Mouse (Mus musculus): ENCODE data around the gene Ranbp17.

Gene Ranbp17

DNA sequence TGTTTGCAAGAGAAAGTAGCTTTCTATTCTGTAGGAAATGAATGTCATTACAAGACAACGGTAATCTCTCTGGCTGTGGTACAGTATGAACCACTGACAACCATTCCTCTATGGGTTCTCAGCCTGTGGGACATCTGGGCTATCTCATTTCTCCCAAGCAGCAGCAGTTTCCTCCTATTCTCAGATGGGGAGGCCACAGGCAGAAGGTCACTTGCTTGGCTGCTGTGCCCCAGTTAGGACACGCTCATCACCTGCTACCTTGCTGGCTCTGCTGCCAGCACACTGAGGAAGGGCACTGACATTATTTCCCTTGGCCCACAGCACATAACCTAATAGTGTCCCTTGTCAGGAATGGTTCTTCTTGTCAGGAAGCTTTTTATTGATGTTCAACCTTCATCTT, 285.4 kb downstream of the Ranbp17 start:
- no peak for DNase-seq

DNA sequence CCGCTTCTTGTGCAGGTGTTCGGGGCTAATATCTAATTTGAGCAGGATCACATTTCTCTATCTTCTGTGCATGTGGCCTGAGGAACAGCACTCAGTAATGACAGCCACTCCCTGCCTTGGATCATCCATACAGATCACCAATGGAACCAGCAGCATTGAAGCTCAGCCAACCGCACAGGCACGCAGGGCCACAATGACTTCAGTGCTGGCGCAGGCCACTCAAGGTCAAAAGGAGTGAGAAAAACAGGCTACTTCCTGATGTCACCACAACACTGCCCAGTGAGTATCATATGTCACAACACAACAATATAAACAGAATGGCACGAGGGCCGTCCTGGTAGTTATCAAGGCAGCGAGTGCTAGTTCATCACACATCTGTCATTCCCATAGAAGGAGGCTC, 287.0 kb downstream of the Ranbp17 start:
- DNase-seq, result no peak

- no peak for DNase-seq
Measured at GRCm38 (mm10) chr11:33221566-33222365, 291.8 kb downstream of the Ranbp17 start.

DNA sequence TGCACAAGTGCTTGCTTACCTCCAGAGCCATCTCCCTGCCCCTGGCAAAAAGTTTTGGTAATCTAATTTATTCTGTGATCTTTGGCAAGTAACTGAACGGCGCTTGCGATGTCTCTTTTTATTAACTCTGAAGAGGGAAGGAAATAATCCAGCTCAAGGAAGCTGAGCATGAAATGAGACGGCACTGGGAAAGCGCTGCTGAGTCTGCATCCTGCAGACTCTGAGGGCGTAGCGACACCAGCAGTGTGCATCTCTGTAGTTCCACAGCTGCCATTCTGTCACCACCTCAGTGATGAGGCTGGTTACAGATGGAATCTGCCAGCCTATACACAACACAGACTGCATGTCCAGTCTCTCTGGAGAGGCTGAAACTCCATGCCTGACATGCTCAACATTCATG, 292.8 kb downstream of the Ranbp17 start:
- DNase-seq, result no peak

GRCm38 (mm10) chr11:33217384-33218079, 296.0 kb downstream of the Ranbp17 start:
- no peak for DNase-seq

DNA sequence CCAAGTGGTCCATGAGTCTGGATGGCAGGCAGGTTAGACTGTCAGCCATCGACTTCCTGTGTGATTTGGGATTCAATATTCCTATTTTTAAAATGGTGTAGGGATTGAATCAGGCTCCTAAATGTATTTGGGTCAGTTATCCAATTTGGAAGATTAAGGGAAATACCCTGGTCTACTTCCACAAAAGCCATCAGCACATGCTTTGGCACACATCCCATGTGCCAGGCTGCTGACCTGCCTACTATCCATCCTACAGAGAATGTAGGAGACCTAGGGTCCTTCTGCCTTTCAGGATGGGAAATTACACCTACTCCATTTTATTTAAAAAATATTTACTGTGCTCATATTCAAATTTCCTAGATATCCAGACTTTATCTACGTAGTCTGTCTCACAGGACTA, 306.1 kb downstream of the Ranbp17 start:
- DNase-seq, result no peak

DNA sequence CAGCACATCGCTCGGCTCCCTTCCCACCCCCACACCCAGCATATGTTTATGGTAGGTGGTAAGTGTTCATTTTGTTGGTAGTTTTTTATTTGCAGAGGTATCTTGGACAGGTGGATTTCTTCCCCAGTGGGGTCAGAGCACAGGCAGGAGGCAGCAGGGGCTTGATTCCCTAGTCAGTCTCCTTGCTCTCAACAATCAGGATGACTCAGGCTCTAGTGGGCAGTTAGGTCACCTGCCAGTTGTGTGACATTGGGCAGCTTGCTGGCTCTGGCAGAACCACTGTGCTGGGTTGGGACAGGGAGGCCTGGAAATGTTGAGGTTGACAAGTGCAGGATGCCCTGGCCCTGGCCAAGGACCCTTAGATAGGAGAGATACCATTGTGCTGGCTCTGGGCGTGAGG, 308.6 kb downstream of the Ranbp17 start:
- DNase-seq, result peak in 1 of 2 experiments; percentile 6

DNA sequence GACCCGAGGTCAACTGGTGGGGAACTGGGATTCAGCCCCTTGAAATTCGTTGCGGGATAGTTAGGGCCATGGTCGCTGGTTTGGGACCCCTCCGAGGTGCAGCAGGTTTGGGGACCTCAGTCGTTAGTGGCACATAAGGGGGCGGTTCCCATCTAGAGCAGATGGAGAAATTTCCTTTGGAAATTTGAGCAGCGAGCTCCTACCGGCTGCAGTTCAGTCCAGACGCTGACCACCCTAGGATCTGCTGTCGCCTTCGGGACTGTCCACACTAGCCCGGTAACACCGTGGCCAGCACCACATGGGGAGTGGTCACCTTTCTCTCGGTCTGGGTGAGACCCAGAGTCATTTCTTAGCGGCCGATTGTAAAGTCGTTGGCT, 309.2 kb downstream of the Ranbp17 start:
- DNase-seq, result no peak

GRCm38 (mm10) chr11:33203383-33204328, 309.9 kb downstream of the Ranbp17 start, which contains the start of gene Tlx3:
Gene Tlx3 (minus strand): TSS chr11:33203589.
- peak in 1 of 2 experiments; percentile 3 for DNase-seq

DNA sequence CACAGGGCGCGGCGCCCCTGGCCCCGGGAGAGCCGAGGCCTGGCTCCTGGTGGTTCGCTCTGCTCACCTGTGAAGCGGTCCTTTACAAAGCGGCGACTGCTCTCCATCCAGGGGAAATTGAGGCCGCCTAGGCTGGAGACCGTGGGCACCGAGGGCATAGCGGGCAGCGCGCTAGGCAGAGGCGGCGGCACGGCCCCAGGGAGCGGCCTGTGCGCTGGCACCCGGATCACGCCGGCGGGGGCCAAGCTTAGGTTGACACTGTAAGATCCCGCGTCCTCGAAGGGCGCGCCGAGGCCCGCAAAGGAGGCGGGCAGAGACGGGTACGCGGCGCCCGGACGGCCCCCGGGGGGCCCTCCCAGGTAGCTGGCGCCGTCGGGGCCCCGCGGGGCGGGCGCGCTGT, 310.6 kb downstream of the Ranbp17 start:
- no peak for DNase-seq

- peak in 1 of 2 experiments; percentile 3 for DNase-seq
Measured at GRCm38 (mm10) chr11:33202296-33202695, 311.2 kb downstream of the Ranbp17 start.

DNA sequence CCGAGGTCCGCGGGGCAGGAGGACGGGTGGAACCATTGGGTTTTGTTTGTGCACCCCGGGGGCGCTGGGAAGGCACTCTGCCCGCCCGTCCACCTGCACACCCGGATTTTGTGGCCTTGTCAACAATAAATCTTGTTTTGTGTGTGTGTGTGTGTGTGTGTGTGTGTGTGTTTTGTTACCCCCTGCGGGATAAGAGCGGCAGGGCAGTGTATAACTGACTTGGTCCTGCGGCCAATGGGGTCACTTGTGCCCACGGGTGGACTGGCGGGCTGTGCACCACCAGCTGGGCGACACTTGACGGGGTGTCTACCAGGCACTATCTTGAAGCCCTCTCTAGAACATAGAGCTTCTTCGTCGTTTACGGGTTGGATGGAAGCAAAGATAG, 311.9 kb downstream of the Ranbp17 start:
- DNase-seq, result peak in 1 of 2 experiments; percentile 7

DNA sequence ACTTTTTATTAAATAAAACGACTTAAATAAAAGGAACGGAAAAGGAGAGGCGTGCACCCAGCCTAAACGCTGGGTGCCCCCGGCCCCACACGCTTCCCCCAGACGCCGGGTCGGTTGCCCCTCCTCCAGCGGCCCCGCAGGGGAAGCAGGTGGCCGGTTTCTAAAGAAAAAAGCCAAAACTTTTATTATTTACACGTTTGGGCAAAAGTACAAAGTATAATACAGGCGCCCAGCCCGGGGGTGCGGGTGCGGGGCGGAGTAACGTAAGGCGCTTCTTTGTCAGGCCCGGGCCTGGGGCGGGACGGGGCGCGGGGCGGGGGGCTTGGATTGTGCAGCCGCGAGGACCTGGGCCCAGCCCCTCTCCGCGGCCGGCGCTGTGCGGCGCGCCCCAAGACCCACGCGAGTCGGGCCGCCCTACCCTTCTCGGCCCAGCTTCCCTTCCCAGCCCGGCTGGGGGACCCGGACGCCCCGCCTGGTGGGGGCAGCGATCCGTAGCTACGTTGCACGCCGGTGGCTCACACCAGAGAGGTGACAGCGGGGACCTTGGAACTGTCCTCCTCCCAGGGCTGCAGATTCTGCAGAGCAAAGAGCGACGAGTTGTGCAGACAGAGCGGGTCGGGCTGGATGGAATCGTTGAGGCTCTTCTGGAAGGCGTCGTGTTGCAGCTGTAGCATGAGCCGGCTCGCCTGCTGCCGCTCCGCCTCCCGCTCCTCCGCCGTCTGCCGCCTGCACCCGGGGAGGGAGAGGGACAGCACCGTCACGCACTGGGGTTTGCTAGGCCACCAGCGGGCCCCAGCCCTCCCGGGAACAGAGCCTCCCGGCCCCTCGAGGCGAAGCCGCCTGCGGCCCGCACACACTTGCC, 312.6 kb downstream of the Ranbp17 start:
- peak; percentile 15 to 30 for DNase-seq

GRCm38 (mm10) chr11:33199906-33200763, 313.4 kb downstream of the Ranbp17 start:
- peak in 1 of 2 experiments; percentile 6 for DNase-seq

DNA sequence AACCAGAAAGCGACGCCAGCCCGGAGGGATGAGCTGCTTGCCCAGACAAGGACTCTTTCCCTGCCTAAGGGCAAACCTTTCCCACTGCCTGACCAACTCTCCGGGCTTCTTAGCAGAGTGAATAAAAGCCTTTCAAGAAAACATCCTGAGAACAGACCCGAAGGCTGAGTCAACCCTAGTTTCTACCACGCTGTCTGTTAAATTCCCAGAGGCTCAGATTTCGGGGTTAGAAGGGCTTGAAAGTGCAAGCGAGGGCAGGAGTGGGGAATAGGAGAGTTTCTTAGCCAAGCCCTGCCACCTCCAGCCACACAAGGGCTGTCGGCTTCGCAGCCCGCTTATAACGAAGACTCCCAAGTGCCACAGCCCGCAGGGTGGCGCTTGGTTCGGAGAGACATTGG, 314.4 kb downstream of the Ranbp17 start:
- DNase-seq, result no peak

DNA sequence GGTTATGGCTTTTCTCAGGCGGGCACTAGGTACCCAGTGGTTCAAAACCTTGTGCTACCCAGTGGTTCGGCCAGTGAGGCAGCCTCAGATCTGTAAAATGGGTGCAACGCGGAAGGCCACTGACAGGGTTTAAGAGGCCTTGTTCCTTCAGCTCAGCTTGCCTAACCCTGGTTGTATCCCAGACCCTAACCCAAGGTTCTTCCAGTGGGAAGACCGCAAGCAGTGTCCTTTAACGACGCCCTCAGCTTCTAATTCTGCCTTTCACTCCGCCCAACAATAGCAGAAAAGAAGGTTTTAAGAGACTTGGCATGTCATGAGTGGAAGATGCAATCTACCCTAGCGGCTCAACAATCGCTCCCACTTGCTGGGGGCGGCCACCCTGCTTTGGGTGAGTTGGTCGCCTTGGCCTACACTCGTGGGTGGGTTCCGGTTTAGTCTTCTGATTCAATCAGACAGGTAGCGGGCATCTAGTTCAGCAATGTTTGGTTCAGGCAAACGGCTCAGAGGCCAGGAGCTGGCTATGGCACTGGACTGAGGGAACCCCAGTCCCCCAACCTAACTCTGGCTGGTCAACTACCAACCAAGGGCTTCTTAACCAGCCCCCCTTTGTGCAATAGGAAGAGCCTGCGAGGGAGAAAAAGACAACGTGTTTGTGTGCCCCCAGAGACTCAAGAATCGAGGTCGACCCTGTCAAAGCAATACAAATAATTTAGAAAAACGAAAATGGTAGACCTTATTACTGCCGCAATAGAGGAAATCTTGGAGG, 315.0 kb downstream of the Ranbp17 start:
- no peak for DNase-seq

GRCm38 (mm10) chr11:33197673-33198072, 315.9 kb downstream of the Ranbp17 start:
- DNase-seq, result no peak

DNA sequence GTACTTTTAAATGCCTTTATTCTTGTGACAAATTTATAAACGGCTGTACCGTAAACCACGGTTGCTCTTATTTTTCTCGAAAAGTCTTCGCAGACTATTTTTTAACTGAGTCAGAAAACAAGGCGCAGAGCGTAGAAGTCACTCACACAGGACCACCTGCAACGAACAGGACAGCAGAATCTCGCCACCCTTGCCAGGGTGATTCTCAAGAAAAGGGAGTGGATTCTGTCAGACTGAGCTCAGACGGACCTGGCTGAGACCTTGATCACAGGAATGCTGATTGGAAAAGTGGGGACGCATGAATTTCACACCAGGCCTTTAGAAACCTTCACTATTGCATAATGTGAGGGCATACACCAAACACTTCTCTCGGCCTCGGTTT, 316.4 kb downstream of the Ranbp17 start:
- no peak for DNase-seq

- no peak for DNase-seq
Measured at GRCm38 (mm10) chr11:33196447-33197132, 317.0 kb downstream of the Ranbp17 start.
